Mouse (Mus musculus) megakaryocyte, embryonic 14.5 days (primary cell): ENCODE results near the gene 4930568D16Rik.

Source experiments
- FLI1 ChIP-seq: IDR thresholded peaks from 2 replicates; pipeline ENCODE4 v1.6.1; 2012; ENCODE audit warnings: low read length, inconsistent platforms, mixed read lengths
- GATA1 ChIP-seq: IDR thresholded peaks from 3 replicates; pipeline ENCODE4 v1.6.1; 2012; ENCODE audit warnings: mixed read lengths, low read length, inconsistent platforms, borderline replicate concordance

- TF ChIP-seq GATA1 (no peak), FLI1 (no peak)
Measured at GRCm38 (mm10) chr2:35326931-35327330, 40.6 kb downstream of the 4930568D16Rik start.
